ENCODE assay signal across 8 mouse cellular contexts in the genomic region with DNA sequence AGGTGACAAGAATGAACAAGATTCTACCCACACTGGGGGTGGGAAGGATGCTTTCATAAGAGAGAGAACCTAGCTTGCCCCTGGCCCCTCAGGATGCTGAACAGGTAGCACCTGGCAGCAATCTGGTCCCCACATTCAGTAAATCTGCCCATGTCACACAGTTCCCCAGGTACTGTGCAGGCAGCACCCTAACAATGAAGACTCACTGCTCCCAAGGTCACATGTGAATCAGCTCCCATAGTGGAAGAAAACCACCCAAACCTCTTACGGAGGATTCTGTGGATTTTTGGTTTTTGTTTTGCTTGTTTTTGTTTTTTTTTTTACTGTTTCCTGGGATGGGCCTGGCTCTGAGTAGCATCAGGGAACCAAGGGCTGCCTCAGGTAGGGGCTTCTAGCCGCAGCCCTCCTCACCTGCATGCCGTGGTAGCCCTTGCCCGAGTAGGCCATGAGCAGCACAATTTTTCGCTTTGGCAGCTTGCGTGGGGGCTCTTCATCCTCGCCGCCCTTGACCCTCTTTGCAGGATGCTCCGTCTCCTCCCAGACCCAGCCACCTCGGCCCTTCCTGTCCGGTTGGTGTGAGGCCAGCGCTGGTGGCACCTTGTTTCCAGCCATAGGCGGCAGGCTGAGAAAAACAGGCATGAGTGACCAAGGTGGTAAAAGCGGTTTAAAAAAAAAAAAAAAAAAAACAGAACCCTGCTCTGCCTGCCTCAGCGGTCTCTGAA. TPM values are rescaled to one million over a fixed set of nuclear protein-coding genes. Genes with fewer than 3 reads are reported as not detected.
DNase-seq lines count a peak whose midpoint lies in the region; ATAC-seq and TF ChIP-seq lines count a peak whose summit lies in the region.

No protein-coding gene starts in this region.

- H3K27me3 ChIP-seq in heart, embryonic 13.5 days (replicated peaks): no peaks in the 10 kb centered on the region
- no peaks in the 10 kb centered on the region for H3K27me3 ChIP-seq in heart, postnatal 0 days (ENCODE audit: control insufficient read depth, insufficient read depth, low read length)

- intact Hi-C loops in left cerebral cortex, postnatal 14 days (cut with DNase I): no loop called here

- peak overlapping the region; percentile 89 for H3K4me2 ChIP-seq in heart, embryonic 13.5 days
- H3K4me2 ChIP-seq in heart, postnatal 0 days (ENCODE audit: low read depth, low read length): peak overlapping the region; percentile 97

- H3K9ac ChIP-seq in heart, embryonic 13.5 days: peak overlapping the region; percentile 84
- H3K9ac ChIP-seq in heart, postnatal 0 days (replicated peaks; ENCODE audit: low read depth, low read length): peak overlapping the region; percentile 83

- ATAC-seq in heart, embryonic 13.5 days (ENCODE audit: extremely low read depth, insufficient number of reproducible peaks, low FRiP score, low TSS enrichment): no peak
- no peak for ATAC-seq in heart, postnatal 0 days (ENCODE audit: insufficient read depth, low read depth)
- peak; percentile 19 for ATAC-seq in megakaryocyte, adult 5-6 weeks (ENCODE audit: poor library complexity, severe bottlenecking)

- no peak for DNase-seq in heart, adult 8-10 months (ENCODE audit: low spot score)
- DNase-seq in heart, postnatal 0 days (ENCODE audit: low spot score): no peak
- DNase-seq in left cerebral cortex, postnatal 14 days (ENCODE audit: low spot score in 2 of 2): no peak
- no peak for DNase-seq in layer of hippocampus, adult 9-11 months
- no peak for DNase-seq in kidney, adult 8-10 months

- H3K9me3 ChIP-seq in heart, embryonic 13.5 days: no peaks in the 10 kb centered on the region
- H3K9me3 ChIP-seq in heart, postnatal 0 days (replicated peaks; ENCODE audit: control insufficient read depth, low read length): no peaks in the 10 kb centered on the region

- peak overlapping the region; percentile 83 for H3K4me3 ChIP-seq in heart, embryonic 13.5 days
- peak overlapping the region; percentile 98 for H3K4me3 ChIP-seq in bone marrow macrophage, adult 2 months (ENCODE audit: insufficient read depth, low read length)
- peak overlapping the region; percentile 85 for H3K4me3 ChIP-seq in heart, postnatal 0 days (ENCODE audit: low read depth, low read length)

- no peak overlapping the region for H3K27ac ChIP-seq in heart, embryonic 13.5 days (replicated peaks)
- H3K27ac ChIP-seq in bone marrow macrophage, adult 2 months (ENCODE audit: insufficient read depth, low read depth, low read length): no peak overlapping the region
- H3K27ac ChIP-seq in heart, postnatal 0 days (ENCODE audit: low read depth): no peak overlapping the region; the same call in 1 of the 2 replicates

- TF ChIP-seq POLR2A in bone marrow macrophage, adult 2 months (IDR thresholded peaks at IDR 0.05; ENCODE audit: borderline replicate concordance, low read depth, low read length): no peak

- peaks cover 21% of the 10 kb centered on the region for H3K4me1 ChIP-seq in heart, embryonic 13.5 days
- peaks cover 12% of the 10 kb centered on the region for H3K4me1 ChIP-seq in bone marrow macrophage, adult 2 months (ENCODE audit: control insufficient read depth, insufficient read depth, low read length)
- peaks cover 12% of the 10 kb centered on the region for H3K4me1 ChIP-seq in heart, postnatal 0 days (ENCODE audit: control insufficient read depth, insufficient read depth)

- no peak for TF ChIP-seq CTCF in bone marrow macrophage, adult 2 months (IDR thresholded peaks at IDR 0.05; ENCODE audit: low read depth, low read length)
- TF ChIP-seq CTCF in heart, postnatal 0 days (IDR thresholded peaks at IDR 0.05; ENCODE audit: low read depth): no peak

- peaks cover 45% of the 10 kb centered on the region for H3K36me3 ChIP-seq in heart, embryonic 13.5 days
- peaks cover 28% of the 10 kb centered on the region for H3K36me3 ChIP-seq in heart, postnatal 0 days (replicated peaks; ENCODE audit: control insufficient read depth, insufficient read depth, low read length)

- TF ChIP-seq EP300 in heart, postnatal 0 days (IDR thresholded peaks at IDR 0.05; ENCODE audit: low read depth): no peak

- WGBS in heart, embryonic 13.5 days: 20% methylated on average over 15 of the region's 15 CpGs
- 19% methylated on average over 15 of the region's 15 CpGs for WGBS in heart, postnatal 0 days

RNA-seq across cellular contexts. Expression of gene Pus1, which starts 1.0 kb away (rescaled TPM):
- 32.6 and 39.3 TPM in 2 replicates for polyA plus RNA-seq in heart, embryonic 13.5 days (2015; fragmentation: Nextera tagmentation; extraction: Ambion mirVana)
- total RNA-seq in heart, adult 8-10 months (2022): 10 to 100 TPM; 16.0 to 24.6 (median 21.3) TPM
- 11.4 and 12.7 TPM in 2 replicates for polyA plus RNA-seq in bone marrow macrophage, adult 2 months (2012; ENCODE audit: insufficient read depth, insufficient read length, missing spikeins)
- total RNA-seq in heart, postnatal 0 days (2014; rRNA removed; ENCODE audit: low replicate concordance): 21.2 and 23.7 TPM in 2 replicates
- 20.5 and 23.4 TPM in 2 replicates for polyA plus RNA-seq in heart, postnatal 0 days (2015; fragmentation: Nextera tagmentation; extraction: Ambion mirVana)
- 7.0 and 8.2 TPM in 2 replicates for total RNA-seq in megakaryocyte, adult 5-6 weeks (2015)
- total RNA-seq in megakaryocyte, adult 5-6 weeks (2017): 20.4 and 21.6 TPM in 2 replicates
- total RNA-seq in left cerebral cortex, postnatal 14 days (2021): 10 to 100 TPM; 18.3 to 21.2 TPM

RNA-seq across cellular contexts. Expression of gene Ep400, which starts 8.9 kb away (rescaled TPM):
- 26.5 and 27.0 TPM in 2 replicates for polyA plus RNA-seq in heart, embryonic 13.5 days (2015; fragmentation: Nextera tagmentation; extraction: Ambion mirVana)
- total RNA-seq in heart, adult 8-10 months (2022): 10 to 100 TPM; 33.2 to 37.3 (median 34.8) TPM
- 27.9 and 31.5 TPM in 2 replicates for polyA plus RNA-seq in bone marrow macrophage, adult 2 months (2012; ENCODE audit: insufficient read depth, insufficient read length, missing spikeins)
- 21.9 and 43.1 TPM in 2 replicates for total RNA-seq in heart, postnatal 0 days (2014; rRNA removed; ENCODE audit: low replicate concordance)
- polyA plus RNA-seq in heart, postnatal 0 days (2015; fragmentation: Nextera tagmentation; extraction: Ambion mirVana): 10.2 and 12.7 TPM in 2 replicates
- 80.0 and 87.2 TPM in 2 replicates for total RNA-seq in megakaryocyte, adult 5-6 weeks (2015)
- 30.1 and 47.3 TPM in 2 replicates for total RNA-seq in megakaryocyte, adult 5-6 weeks (2017)
- total RNA-seq in left cerebral cortex, postnatal 14 days (2021): 10 to 100 TPM; 84.8 to 89.3 TPM

RNA-seq across cellular contexts. Expression of gene Ulk1, which starts 30.5 kb away (rescaled TPM):
- 10.6 and 11.8 TPM in 2 replicates for polyA plus RNA-seq in heart, embryonic 13.5 days (2015; fragmentation: Nextera tagmentation; extraction: Ambion mirVana)
- total RNA-seq in heart, adult 8-10 months (2022): 10 to 100 TPM; 63.1 to 99.8 (median 73.6) TPM
- polyA plus RNA-seq in bone marrow macrophage, adult 2 months (2012; ENCODE audit: insufficient read depth, insufficient read length, missing spikeins): 46.3 and 55.4 TPM in 2 replicates
- total RNA-seq in heart, postnatal 0 days (2014; rRNA removed; ENCODE audit: low replicate concordance): 31.8 and 36.3 TPM in 2 replicates
- polyA plus RNA-seq in heart, postnatal 0 days (2015; fragmentation: Nextera tagmentation; extraction: Ambion mirVana): 9.8 TPM in 2 replicates
- 19.3 and 24.1 TPM in 2 replicates for total RNA-seq in megakaryocyte, adult 5-6 weeks (2015)
- 7.6 and 10.0 TPM in 2 replicates for total RNA-seq in megakaryocyte, adult 5-6 weeks (2017)
- total RNA-seq in left cerebral cortex, postnatal 14 days (2021): 10 to 100 TPM; 67.6 to 70.6 TPM
